Mouse (Mus musculus): ENCODE data around the gene Tiam1.

Gene Tiam1

DNA sequence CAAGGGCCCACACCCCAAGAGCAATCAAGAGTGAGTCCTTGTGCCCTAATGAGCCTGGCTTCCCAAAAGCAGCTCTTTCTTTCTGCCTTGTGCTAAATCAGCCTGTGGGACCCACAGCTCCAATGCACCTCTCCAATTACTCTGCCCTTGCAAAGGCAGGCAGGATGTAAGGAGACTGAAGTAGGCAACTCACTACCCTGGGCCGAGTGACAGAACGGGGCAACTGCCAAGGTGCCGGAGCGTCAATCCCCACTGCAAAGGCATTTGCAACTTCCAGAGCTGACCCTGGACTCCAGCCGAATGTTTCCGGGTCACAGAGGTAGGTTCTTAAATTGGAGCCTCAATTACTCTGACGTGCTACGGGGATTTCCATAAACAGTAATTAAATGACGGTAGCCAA lies 257.9 kb downstream of the Tiam1 start:
- no peak for DNase-seq (ENCODE audit: low spot score in 2 of 2)

DNA sequence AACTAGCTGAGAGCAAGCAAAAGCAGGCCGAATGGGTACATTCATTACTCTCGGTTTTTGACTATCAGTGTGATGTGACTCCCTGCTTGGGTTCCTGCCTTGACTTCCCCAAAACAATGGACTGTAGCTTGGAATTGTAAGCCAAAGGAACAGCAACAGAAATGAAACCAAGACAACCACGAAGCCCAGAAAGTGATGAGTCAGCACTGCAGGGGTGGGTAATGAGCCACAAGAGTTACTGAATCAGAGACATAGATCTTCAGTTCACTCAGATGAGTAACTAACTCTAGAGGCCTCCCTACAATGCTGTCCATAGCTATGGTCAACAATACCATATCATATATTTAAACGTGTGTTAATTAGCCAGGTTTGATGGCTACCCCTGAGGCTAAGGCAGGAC lies 259.7 kb downstream of the Tiam1 start:
- no peak for DNase-seq (ENCODE audit: low spot score in 2 of 2)

DNA sequence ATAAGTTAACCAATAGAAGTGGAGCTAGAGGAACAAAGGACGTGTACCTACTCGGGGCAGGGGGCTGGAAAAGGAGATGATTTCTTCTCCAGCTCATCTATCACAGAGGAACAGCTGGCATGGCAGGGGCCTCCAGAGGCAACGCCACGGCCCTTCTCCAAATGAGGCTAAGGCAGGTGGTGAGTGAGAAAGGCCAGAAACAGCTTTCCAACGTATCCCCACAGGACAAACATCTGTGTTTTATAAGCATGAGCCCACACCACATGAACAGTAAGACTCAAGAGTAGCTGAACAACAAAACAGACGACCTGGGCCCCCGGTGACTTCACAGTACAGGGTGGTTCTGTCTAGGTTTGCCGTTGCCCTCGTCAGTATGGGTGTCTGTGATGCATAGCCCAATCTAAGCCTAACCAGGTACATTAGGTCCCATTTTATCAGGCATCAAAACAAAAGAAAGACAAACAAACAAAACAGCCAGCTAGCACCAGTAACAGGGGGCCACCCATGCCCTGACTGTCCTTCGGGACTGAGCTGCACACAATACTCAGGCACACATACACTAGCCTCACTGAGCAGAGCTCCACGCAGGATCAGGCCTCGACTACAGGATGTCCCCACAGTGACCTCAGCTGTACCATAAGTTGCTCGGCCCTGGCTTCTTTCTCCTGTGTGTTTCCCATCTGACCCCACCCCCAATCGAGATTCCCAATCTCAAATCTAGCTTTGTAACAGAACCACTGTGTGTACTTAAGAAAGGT lies 260.9 kb downstream of the Tiam1 start:
- DNase-seq (ENCODE audit: low spot score in 2 of 2): no peak

DNA sequence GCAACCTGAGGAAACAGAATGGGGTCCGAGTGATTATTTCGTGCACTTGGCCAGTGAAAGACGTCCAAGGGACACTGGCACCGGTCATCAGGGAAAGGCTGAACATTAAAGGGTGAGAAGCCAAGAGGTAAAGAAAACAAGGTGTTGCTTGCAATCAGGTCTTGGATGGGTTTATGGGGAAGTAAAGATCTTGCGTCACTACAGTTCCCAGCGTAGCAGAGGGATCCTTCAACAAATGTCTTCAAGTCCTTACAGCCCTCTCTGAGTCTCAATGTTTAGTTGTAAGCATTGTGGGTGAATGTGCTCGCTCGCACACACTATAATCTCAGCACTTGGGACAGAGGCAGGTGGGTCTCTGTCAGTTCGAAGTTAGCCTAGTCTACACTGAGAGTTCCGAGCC lies 266.4 kb downstream of the Tiam1 start:
- no peak for DNase-seq (ENCODE audit: low spot score in 2 of 2)

DNA sequence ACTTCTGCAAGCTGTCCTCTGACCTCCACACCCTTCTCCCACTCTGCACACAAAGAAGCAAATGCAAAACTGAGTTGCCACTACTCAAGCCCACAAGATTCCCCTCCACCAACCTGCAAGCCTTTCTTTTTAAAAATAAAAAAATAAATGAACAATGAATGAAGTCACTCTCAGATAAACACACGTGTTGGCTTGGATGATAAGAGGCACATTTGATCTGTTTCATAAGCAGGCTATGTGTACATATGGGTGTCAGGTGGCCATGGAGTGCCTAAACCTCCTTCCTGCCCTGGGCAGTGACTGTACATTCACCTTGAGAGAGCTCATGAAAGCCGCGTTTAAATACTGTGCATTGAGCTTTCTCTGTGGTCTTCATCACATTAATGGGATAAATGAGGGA lies 267.5 kb downstream of the Tiam1 start:
- DNase-seq (ENCODE audit: low spot score in 2 of 2): no peak

DNA sequence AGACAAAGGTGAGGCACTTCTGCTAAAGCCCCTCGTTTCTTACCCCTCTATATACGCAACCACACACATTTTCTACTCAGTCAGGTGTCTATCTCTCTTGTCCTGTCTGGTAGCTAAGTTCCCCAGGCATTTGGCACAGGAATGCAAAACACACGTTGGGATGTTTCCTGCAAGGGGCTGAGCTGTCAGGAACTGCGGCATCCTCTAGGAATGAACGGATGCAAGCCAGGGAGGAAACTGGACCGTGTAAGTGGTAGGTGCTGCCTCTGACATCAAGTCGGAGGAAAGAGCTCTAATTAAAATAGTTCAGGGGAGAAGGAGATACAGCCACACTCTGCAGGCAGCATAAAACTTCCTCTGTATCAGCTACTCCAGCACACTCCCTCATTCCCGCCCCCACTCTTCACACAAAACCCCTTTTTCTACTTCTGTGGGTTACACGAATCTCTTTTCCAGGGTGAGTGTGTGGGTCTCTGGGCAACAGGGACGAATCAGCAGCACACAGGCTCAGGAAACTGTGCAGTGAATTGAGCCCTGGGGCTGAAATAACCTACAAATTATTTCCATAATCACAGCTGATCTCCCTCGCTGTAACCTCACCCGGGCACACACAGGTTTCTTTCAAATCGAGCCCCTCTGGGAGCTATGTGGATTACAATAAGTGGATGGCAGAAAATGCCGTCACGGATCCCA lies 269.4 kb downstream of the Tiam1 start:
- DNase-seq (ENCODE audit: low spot score in 2 of 2): no peak

DNA sequence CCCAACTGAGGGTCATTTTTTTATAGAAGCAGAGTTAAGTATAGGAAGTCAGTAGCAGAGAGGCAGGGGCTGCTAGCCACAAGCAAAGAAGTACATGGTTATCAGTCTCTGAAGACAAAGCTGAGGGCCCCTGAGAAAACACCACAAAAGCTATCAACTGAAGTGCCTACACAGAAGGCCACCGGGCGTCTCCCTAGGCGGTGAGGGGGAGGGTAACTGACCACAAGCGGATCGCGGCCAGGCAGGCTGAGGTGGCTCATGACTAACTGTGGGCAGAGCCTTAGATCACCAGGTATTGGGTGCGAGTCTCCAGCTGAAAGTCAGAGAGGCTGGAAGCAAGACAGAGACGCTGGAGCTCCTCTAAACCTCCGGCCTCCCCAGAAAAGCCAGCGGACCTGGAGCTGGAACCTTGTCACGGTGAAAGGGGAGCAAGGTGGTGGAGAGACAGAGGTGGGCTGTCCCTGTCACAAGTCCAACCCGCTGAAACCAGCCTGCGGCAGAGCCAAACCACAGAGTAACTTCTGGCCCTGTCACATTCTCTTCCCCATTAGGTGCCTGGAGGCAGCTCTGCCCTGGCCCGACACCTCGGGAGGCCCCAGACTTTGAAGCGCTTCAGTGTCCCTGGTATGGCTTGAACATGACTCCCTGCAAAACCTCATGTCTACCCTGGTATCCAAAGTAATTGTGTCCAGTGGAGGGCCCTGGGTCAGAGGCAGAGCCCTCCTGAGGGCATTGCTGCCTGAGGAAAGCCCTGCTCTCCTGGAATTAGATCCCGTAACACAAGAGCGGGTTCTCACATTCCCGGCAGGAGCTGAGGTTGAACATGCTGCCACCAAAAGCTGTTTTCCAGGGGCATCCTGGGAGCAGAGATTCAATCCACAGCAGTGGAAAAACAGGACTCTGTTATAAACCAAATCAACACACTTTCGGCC lies 271.3 kb downstream of the Tiam1 start:
- no peak for DNase-seq (ENCODE audit: low spot score in 2 of 2)

DNA sequence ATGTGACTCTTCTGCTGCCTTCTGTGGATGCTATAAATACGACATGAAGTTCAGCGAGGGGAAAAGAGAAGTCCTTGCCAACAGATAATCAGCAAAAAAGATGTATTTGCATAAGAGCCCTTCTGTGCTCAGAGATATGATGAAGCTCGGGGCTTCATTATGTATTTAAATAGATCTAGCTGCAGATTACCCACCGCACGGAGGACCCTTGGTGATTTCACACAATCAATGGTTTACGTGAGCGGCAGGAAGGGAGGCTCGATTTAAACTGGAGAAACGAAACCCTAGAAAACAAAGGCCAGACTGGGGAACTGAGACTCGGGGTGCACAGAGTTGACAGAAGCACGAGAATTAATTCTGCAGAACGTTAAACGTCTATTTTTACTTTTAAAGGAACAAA lies 272.2 kb downstream of the Tiam1 start:
- peak in 1 of 2 experiments; percentile 18 for DNase-seq (ENCODE audit: low spot score in 2 of 2)

DNA sequence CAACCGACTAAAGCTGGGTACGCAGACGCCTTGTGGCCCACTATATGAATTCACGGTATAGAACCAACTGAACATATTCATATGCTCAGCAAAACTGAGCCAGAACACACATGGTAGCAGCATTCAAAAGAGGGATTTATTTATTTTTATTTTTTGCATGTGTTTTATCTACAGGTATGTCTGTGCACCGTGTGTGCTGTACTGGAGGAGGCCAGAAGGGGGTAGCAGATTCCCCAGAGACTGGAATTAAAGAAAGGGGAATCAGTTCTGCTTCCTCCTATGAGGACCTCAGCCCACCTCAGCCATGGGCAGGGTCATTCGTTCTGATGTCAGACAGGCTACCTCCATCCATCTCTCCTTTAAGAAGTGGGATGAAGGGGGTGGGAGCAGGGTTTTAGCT lies 273.5 kb downstream of the Tiam1 start:
- no peak for DNase-seq (ENCODE audit: low spot score in 2 of 2)

DNA sequence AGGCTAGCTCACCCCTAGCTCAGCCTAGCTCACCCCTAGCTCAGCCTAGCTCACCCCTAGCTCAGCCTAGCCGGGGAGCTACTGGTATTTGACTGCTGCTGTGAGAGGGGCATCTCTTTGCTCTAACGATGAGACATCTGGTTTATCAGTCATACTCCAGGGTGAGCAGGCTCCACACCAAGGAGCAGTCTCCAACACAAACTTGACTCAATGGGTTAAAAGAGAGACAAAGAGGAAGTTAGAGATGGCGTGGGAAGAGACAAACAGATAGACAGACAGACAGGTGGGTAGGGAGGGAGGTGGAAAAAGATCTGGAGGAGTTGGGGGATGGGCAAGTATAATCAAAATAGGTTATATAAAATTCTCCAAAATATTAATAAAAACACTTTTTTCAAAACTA lies 275.1 kb downstream of the Tiam1 start:
- DNase-seq (ENCODE audit: low spot score in 2 of 2): no peak

DNA sequence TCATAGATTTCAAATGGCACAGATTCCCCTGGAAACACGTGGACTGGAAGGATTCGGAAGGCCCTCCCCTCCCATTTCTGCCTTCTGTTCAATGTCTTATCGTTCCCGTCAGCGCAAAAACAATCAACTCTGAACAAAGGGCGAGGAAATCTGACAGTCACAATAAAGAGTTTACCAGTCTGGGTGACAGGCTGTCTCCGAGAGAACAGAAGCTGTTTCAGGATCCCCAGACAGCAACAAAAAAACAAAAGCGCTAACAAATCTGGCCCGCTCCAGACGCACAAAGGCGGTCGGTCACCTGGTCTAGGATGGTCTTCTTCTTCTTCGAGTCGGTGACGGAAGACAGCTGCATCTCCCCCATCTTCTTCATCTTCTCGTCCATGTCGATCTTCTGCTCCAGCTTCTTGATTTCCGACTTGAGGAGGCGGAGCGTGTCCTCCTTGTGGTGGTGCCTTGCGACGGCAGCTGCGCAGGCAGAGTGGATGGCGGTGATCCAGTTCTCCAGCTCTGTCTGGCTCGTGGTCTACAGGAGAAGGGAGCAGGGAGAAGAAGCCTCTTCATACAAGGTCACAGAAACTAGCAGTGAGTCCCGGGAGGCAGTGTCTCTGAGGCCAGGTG lies 276.2 kb downstream of the Tiam1 start:
- no peak for DNase-seq (ENCODE audit: low spot score in 2 of 2)

DNA sequence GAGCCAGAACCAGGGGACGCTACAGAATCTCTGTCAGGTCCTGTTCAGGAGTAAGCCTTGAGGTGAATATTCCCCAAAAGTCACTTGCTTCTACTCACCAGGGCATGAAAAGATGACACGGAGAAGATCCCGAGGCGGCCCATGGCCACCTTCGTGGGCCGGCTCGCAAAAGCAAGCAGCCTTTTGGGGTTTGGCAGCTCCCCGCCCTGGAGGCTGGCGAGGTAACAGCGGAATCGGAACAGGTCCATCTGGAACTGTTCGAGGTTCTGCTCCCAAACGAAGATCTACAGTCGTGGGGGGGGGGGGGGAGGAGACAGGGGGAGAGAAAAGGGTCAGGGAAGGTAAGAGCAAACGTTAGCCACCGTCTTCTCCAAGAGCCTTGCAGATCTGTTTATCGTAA lies 278.4 kb downstream of the Tiam1 start:
- no peak for DNase-seq (ENCODE audit: low spot score in 2 of 2)

DNA sequence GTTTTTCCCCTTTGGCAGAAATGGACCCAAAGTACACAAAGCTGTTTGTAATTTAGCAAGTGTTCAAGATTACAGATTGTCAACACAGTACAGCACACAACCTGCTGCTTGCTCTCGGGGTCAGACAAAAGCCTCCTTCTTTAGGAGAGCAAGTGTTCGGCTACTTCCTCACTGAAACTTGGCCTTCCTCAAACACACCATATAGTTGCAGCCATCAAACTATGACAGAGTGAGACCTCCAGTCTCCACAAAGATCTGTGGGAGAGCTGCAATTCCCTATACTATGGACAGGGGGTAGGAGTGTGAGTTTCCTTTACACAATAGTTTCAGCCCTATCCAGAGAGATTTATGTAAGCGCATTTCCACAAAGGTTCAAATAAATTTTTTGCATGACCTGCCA lies 278.9 kb downstream of the Tiam1 start:
- no peak for DNase-seq (ENCODE audit: low spot score in 2 of 2)

DNA sequence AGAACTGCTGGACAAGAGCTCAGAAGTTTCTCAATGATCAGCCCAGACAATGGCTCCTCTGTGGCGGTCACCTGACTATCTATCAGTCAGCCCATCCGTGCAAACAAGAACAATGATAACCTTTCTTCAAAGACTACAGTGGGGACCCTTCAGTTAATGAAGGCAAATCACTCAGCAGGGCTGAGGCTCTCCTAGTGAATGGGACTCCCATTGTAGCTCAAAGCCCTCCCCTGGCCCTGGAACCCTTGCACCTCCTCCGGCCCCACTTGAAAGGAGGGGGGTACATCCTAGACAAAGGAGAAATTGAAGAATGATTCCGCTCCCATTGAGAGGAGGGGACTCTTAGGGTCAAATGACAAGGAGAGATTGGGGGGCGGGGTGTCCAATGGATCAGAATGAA lies 280.3 kb downstream of the Tiam1 start:
- no peak for DNase-seq (ENCODE audit: low spot score in 2 of 2)

DNA sequence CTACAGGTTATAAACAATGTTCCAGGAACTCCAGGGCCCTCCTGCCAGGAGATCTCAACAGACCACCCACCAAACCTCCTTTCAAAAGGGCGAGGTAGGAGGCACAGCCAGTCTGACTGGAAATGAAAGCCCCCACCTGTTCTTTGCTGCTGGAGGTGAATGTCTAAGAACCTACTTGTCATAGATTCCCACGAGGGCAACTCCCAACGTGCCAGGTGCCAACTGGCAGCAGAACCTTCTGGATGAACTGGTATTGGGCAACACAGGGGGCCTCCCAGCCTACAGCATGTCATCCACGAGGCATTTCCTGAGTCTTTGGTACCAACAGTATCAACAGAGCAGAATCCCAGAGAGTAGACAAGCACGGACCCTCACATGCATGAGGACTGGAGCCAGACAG lies 282.0 kb downstream of the Tiam1 start:
- DNase-seq (ENCODE audit: low spot score in 2 of 2): no peak

DNA sequence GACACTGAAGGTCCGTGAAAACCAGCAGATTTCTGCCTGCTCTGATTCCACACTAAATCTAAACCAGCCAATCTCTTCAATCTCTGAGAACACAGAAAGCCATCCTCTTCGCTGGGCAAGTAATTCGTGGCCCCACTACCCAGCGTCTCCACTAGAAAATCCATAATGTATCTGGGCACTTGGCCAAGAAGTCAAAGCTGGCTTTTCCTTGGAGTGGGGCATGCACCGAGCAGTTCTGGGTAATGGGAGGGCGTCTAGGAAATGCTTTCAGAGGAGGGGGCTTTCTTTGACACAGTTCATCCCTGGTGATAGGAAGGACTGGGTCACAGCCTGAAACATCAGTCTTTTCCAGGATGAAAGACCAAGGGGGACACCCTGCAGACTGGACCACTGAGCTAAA lies 282.9 kb downstream of the Tiam1 start:
- no peak for DNase-seq (ENCODE audit: low spot score in 2 of 2)

DNA sequence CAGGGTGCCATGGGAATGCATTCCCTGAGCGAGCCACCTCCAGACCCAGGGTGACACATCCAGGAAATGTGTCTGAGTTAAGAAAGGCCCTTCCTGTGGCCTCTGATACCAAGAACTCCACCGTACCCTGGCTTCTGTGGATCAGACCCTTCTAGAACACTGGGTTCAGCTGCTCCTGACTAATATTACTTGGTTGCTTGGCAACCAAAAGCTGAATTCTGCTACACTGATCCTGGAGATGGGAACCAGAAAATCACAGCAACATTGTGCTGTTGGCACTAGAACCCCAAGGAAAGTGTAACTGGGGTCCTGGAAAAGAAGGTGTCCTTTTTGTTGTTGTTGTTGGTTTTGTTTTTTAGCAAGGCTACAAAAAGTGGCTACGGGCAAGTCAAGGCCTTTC lies 285.9 kb downstream of the Tiam1 start:
- no peak for DNase-seq (ENCODE audit: low spot score in 2 of 2)

DNA sequence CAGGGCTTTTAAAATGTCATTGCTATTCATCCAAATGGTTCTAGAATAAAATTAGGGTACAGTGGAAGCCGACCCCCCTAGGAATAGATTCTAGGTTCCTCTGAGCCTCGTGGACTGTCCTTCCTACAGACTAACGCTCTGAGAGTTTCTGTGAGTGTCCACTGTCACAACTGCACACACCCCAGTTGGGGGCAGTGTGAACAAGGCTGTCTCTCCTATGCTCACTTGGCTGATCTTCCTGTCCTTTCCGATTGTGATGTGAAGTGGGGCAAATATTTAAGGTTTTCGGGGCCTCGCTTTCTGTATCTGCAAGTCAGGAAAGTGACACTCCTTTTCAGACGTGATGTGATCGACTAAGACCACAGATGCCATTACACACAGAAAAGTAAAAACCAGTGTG lies 288.8 kb downstream of the Tiam1 start:
- DNase-seq (ENCODE audit: low spot score in 2 of 2): no peak

DNA sequence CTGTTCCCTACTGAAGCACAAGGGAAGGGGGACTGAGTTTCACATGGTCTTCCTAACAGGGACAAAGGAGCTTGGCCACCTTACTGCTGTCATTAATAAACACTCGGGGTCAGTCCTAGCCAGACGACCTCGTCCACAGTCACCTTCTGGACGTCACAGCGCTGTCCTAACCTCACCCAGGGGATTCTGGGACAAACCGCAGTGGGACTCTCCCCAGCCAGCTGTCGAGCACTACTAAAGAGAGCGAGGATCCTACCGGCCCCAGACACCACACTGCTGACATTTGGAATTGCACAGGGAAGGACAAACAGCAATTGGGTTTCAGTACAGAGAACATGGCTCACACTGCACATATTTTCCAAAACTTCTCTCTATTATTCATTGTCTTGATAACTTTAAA lies 292.2 kb downstream of the Tiam1 start:
- no peak for DNase-seq (ENCODE audit: low spot score in 2 of 2)

DNA sequence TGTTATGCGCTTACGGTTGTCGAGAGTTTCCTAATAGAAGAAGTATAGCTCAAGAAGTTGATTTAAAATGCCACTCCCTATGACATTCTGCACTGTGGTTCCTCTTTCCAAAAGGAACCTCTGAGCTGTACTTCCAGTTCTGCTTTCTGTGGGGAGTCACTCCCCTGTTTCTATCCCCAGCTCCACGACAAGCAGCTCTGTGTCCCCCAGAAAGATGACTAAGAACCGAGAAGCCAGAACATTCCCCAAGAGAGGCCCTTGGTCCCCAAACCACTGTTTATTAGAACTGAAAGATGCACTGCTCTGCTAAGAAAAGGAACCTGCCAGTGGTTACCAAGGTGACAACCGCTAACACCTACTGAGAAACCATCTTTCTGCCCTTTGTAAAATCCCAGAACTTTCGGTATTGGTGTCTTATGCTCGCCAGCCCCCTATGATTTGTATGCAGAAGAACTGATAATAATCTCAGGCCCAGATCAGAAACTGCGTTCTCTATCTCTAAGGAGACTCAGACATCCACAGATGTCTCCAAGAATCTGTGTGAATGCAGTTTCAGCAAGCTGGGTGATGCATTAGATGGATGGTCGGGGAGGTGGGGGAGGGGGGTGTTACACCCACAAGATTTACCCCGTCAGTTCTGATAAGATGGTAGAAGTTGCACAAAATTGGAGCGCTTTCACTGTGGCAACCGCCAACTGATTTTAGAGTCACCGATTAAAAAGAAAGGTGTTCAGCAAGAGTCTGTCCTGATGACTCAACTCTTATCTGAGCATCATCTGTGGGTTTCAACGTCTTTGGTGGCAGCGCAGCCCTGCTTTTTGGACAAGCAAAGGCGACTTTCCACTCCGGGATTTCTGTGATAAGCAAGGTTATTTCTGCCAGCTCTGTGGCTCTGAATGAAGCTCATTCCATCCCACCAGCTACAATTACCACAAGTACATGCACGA lies 294.6 kb downstream of the Tiam1 start:
- peak; percentile 34 to 66 for DNase-seq (ENCODE audit: low spot score in 2 of 2)

DNA sequence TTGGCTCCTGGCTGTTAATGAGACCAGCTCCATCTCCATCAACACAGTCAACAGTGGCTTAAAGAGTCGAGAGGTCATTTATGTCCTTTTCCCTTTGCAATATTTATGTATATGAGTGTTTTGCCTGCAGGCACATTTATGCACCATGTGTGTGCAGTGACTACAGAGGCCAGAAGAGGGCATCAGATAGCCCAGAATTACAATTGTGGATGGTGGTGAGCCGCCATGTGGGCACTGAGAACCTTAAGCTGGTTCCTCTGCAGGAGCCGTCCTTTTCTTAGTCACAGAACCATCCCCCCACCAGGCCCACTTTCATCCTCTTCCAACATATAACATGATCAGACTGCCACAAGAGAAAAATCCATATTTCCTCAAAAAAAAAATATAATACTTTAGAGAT lies 295.4 kb downstream of the Tiam1 start:
- DNase-seq (ENCODE audit: low spot score in 2 of 2): no peak

Data from heart, adult 9 months (tissue).